Mouse (Mus musculus) small intestine, adult 2 months (tissue): ENCODE results near the gene Snd1.

Source experiments
- CTCF ChIP-seq: fragments of 200-500 bp; IDR thresholded peaks from 2 replicates; pipeline ENCODE4 v1.5.1; 2012; ENCODE audit warnings: low read depth, mild to moderate bottlenecking, control low read depth, inconsistent platforms, low read length, moderate library complexity, mixed read lengths; ENCODE audit not compliant: insufficient replicate concordance, insufficient read length; ENCODE audit errors: extremely low read depth
- POLR2A ChIP-seq: fragments of 200-500 bp; IDR thresholded peaks from 2 replicates; pipeline ENCODE4 v1.6.1; 2012; ENCODE audit warnings: low read depth, mild to moderate bottlenecking, control low read depth, inconsistent platforms, low read length, moderate library complexity

DNA sequence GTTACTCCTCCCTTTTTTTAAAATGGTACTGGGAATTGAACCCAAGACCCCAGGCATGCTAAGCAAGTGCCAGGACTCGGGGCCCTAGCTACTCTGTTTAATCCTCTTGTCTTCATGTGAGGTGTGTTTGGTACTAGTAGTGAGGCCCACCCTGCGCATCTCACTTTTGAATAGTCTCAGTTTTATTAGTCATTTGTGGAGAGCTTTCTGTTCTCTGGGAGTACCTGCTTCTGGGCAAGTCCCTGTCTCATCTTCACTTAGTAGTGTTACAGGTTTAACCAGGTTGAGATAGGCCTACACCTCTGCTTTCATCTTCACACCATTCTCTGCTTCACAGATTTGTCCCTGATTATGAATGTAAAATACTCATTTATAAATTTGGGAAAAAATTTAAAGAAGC is 84.5 kb downstream of the Snd1 start:
- TF ChIP-seq POLR2A, result no peak
- TF ChIP-seq CTCF, result no peak
